Mouse (Mus musculus): Measurements from ENCODE around the gene Parva.

The Parva gene

DNA sequence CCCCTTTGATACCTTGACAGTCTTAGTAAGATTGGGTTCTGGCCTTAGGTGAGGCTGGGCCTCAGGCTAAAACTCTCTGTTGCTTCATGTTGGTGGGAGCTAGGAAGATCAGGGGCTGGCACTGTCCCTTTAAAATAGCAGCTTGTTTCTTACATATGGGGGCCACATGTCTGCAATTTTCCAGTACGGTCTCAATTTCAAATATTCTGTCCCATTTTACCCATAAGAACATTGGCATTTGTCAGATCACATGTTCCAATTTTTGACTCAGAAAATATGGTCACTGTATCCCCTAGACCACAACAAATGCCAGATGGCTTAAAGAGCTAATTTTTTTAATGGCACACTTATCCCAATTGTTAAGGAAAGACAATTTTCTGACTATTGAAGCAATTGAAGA is 85.6 kb downstream of the Parva start:
- no peak for DNase-seq (ENCODE audit: low spot score in 2 of 2)

DNA sequence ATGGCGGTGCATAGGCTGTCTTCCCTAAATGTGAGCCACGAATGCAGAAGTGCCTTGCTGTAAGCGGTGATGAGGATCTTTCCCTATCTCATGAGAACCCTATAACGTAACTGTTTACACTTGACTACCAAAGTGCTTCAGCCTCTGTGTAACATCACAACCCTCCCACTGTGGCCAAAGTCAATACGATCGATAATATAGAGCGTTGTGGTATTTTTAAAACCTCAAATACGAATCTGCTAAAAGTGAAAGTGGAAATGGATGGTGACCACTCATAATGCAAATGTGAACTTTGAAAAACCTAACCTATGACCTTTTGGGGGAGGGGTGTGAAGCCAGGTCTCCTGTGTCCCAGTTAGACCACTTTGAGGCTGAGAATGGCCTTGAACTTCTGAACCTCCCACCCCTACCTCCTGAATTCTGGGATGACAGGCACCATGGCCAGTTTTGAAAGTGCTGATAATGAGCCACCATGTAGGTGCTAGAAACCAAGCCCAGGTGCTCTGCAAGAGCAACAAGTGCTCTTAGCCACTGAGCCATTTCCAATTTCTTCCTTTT is 87.4 kb downstream of the Parva start:
- DNase-seq (ENCODE audit: low spot score in 2 of 2): no peak

DNA sequence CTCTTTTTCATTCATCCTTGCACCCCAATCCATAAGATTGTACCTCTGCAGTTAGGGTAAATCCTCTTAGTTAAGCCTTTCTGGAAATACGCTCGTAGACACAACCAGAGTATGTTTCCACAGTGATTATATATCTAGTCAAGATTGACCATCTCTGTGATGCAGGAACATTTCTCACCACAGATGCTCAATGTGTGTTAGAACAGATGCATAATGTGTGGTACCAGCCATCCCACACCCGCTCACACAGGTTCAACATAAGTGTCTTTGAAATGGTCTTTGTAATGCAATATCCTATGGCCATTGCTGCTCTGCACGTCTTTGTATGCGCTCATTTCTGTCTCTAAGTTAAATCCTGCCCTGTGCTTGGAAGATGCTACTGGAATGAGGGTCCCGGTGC is 98.2 kb downstream of the Parva start:
- no peak for DNase-seq (ENCODE audit: low spot score in 2 of 2)

DNA sequence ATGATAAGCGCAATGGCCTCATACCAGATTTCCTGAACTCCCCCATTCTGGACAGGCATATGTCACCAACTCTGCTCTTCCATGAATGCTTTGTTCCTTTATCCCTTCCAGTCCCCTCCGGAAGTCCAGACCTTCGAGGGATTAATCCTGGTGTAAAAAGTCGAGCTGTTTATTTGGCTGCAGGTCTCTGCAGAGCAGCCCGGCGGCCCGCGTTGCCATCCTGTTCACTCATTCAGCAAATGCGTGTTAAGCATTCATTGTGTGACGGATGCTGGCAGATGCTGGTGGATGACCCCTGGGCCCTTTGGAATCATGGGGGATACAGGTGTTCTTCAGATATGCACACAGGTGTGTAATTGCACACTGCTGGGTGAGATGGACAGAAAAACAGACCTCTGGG is 98.9 kb downstream of the Parva start:
- DNase-seq (ENCODE audit: low spot score in 2 of 2): no peak

DNA sequence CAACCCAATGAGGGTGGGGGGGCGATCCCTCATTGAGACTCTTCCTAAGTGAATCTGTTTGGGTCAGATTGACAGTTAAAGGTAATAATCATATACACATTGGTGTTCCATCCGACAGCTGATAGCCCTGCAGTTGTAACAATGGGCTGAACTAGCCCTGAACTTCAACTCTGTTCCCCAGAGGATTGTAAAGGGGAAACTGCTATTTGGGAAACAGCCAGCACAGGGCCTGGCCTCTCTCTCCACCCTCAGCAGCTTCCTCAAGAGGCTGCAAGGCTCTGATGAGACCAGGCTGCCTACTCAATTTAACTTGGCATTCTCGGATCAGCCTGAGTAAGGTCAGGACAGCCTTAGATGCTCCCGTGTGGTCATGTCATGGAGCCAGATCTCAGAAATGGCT is 99.9 kb downstream of the Parva start:
- no peak for DNase-seq (ENCODE audit: low spot score in 2 of 2)

DNA sequence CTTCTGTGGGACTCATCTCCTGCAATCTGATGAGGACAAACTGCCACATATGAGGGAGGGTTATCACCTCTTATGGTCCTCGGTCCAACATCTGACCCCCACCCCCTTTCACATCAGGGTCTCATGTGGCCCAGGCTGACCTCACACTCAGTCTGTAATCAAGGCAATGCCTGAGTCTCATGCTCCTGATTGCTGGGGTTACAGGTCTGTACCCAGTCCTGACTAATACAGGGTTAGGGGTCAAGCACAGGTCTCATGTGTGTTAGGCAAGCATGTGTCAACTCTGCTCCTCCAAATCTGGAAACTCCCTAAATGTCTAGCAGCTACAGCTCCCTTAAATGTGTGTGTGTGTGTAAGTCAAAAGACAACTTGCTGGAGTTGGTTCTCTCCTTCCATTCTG is 100.8 kb downstream of the Parva start:
- DNase-seq (ENCODE audit: low spot score in 2 of 2): no peak

DNA sequence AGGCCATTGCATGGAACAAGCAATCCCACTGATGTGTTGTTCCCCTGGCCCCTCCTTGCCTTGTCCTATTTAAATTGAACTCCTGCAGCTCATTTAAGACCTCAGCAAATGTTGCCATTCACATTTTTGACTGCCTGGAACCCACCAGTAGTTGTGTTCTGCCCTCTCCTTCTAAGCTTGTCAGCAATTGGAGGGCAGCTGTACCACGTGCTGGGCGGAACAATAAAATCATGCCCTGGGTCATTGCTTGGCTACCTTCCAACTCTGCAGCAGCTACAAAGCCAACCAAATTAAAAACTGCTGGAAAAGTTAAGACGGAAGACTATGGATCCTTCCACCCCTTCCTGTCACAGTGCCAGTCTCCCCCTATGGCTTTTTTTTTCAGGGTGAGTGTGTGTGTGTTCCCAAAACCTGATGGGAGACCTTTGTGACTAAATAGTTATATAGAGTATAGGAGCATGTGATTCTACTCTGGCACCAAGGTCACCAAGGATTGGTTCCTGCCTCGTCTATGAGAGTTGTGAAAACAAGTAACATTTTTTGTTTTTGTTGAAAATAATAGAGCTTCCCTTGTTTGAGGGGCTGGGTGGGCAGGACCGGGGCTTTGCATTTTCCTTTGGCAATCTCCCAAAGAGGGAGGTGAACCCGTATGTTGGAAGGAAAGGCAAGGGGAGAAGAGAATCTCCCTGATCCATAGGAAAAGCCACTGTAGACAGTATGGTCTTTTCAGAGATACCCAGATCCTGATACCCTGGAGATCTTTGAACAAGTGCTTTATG is 101.5 kb downstream of the Parva start:
- no peak for DNase-seq (ENCODE audit: low spot score in 2 of 2)

DNA sequence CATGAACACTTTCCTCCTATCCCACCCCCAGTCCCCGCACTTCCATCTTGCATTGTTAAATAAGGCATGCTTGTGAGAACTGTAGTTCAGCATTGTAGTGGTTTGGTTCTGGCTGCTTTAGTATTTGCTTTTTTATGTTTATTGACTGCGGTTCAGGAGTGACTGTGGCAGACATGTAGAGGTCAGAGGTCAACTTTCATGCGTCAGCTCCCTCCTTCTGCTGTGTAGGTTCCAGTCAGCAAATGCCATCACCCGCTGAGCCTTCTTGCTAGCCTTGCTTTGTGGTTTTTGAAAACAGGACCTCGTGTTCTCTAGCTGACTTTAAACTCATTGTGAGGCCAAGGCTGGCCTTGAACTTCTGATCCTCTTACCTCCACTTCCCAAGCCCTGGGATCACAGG is 103.6 kb downstream of the Parva start:
- no peak for DNase-seq (ENCODE audit: low spot score in 2 of 2)

DNA sequence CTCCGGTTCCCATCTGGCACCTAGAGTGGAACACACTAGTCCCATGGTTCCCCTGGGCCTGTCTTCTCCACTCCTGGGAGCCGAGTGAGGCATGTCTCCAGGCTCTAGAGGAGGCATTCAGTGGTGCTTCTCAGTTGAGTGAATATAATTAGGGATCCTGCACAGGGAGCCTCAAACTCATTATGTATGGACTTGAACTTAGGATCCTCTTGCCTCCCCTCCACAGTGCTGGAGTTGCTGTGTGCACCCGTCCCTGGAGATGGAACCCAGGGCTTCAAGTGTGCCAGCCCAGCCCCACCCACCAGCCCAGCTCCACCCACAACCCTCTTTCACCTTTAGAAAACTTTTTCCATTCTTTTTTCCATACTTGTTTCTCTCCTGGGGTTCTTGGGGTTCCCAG is 106.8 kb downstream of the Parva start:
- no peak for DNase-seq (ENCODE audit: low spot score in 2 of 2)

DNA sequence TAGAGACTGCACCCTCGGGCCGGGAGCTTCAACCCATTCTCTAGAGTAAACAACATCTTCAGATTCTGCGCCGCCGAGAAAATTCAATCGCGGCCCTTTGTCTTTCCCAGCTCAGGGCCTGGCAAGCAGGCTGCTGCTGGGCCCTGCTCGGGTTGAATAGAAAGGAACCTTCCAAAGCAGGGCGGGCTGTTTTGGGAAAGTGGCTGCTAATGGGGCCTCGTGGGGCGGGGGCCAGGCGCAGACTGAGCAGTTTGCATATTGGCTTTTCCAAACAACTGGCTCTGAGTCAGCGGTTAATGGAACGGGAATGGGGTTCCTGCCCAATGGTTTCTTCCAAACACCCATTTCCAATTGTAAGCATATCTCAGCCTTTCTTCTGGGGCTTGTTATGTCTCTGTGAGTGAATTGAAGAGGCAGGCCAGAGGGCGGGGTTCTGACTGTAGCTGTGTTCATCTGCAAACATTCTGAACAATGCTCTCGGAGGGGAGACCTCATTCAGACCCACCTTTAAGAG is 108.2 kb downstream of the Parva start:
- no peak for DNase-seq (ENCODE audit: low spot score in 2 of 2)

DNA sequence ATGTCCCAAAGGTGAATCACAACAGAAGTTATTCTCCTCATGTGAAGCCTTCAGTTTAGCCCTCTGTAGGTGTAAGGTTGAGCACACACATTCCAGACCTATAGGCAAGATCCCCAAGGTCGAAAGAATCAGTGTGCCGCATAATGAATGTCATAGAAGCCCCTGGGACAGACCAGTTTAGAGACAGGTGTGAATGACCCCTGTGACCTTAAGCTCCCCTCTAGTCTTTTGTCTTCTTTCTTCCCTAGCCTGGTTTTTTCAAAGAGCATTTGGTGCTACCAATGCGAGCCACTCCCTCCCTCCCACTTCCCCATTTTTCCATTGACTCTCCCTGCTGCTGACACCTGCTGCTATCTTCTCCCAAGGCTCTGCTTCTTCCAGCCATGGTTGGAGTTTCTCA is 121.8 kb downstream of the Parva start:
- no peak for DNase-seq (ENCODE audit: low spot score in 2 of 2)

DNA sequence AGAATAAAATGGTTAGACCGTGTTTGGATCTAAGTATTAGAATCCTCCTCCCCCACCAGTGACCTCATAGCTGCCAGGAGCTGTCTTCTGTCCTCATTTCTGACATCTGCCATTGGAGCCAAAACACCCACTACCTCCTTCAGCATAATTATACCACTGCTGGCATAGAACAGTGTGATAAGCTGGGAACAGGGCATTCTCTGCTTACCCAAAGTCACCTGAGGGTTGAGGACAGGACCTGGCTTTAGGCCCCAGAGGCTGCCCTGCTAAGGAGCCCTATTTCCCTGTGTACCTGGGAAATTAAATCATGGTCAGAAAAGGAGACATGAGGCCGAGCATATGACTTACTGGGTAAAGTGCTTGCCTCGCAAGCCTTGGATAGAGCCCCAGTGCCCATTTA is 134.2 kb downstream of the Parva start:
- no peak for DNase-seq (ENCODE audit: low spot score in 2 of 2)

DNA sequence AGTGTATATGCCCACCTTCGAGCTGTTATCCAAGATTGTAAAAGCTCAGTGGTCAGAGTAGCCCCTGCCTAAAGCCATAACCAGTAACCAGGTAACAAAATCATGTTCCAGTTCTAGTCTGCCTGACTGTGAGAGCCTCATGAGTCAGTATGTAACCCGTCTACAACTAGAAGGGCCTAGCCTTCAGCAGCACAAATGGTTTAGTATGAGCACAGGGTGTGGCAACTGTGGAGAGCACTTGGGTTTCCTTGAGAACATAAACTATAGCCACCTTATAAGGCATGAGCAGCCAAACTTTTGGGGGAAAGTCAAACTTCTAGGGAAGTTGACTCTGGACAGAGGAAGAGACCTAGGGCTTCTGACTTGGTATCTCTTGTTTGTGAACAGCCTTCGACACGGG is 139.7 kb downstream of the Parva start:
- no peak for DNase-seq (ENCODE audit: low spot score in 2 of 2)

DNA sequence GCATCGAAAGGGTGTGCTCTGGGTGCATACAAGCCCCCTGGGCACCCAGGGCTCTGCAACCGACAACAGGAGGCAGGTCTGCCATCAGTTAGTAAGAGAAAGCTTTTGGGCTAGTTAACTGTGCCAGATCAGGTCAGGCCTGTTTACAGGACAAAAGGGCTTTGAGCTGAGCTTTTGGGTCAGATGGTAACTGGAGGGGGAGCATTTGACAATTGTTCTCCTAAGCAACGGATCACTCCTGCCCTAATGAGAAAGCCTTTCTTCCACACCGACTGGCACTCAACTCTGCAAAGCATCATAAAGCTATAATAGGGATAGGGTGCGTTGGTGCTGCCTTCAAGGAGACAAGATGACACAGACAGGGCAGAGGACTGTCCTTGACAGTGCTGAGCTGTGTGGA is 141.7 kb downstream of the Parva start:
- DNase-seq (ENCODE audit: low spot score in 2 of 2): no peak

DNA sequence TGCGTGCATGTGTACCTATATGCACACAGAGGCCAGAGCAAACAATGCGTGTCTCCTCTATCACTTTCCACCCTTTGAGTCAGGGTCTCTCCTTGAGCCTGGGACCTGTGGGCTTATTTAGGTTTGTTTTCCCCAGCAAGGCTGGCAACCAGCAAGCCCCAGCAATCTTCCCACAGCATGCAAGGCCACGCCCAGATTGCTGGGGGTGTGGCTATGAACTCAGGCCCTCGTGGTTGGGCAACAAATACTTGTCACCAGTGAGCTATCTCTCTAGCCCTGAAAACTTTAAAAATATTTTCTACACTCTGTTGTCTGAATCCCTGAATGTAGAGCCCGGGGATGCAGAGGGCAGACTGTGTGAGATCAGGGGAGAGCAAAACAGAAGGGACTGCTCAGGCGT is 154.3 kb downstream of the Parva start:
- no peak for DNase-seq (ENCODE audit: low spot score in 2 of 2)

DNA sequence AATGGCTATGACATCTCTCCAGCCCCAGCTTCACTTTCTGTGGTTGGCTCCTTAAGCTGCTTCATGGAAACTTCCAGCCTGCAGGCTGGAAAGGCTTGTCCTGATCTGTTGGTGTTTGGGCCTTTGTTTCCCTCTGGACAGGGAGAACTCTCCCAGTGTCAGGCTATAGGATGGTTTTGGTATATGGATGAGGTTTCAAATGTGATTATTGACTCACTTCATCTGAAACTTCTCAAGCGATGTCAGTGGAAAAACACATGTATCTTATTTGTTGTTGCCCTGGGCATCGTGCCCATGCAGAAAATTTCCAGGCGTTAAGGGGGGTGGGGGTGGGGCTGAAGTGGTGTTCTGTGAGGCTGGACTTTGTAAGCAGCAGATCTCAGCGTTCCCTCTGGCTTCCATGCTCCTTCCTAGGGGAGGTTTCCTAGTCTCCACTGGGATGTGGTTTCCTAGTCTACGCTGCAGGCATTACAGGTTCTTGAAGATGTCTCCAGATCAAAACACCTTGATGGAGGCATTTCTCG is 155.6 kb downstream of the Parva start:
- no peak for DNase-seq (ENCODE audit: low spot score in 2 of 2)

DNA sequence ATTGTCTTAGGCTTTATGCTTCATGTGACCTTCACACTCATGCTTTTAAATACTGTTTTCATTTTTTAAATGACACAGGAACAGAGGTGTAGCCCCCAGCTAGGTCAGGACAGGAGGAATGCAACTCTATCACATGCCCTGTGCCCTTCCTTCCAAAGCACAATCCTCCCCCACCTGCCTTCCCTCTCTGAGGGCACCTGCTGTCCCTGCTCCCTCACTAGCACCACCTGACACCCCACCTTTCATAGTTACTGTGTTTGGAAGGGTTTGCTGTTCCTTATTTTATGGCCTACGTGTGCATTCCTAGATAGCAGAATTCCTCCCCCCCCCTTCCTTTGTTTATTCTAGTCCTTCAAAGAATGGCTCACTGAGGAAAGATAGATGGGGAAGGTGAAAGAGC is 160.1 kb downstream of the Parva start:
- no peak for DNase-seq (ENCODE audit: low spot score in 2 of 2)

DNA sequence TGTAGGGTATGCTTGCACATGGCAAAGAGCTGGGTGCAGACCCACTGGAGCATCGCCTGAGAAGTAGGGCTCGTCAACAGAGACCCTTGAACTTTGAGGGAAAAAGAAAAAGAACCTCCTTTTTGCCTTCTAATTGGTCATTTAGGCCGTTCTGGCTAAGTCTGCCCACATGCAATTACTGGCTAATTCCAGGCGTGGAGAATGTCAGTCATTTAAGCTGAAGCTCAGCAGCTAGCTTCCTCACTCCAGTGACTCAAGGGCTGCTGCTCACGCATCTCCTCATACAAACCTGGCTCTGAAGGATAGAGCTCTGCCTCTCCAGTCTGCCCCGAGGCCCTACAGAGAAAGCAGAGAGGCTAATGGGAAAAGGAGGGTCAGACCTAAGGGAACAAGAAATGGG is 162.2 kb downstream of the Parva start:
- no peak for DNase-seq (ENCODE audit: low spot score in 2 of 2)

DNA sequence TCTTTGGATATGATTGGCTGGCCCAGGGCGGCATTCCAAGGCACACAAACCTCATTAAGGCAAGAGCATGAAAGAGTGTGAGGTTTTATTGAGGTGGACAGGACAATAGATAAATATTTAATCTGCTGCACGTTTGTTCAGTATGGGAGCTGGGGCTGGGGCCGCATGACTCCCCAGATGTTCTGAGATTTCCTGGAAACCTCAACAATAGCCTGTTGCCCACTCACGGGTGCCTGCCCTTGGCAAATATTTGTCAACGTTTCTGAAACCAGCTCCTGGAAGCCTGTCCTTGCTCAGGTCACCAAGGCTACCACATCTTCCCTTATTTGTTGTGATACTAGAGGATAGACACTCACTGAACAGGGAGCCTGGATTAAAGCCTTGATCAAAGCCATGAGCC is 166.3 kb downstream of the Parva start:
- no peak for DNase-seq (ENCODE audit: low spot score in 2 of 2)

DNA sequence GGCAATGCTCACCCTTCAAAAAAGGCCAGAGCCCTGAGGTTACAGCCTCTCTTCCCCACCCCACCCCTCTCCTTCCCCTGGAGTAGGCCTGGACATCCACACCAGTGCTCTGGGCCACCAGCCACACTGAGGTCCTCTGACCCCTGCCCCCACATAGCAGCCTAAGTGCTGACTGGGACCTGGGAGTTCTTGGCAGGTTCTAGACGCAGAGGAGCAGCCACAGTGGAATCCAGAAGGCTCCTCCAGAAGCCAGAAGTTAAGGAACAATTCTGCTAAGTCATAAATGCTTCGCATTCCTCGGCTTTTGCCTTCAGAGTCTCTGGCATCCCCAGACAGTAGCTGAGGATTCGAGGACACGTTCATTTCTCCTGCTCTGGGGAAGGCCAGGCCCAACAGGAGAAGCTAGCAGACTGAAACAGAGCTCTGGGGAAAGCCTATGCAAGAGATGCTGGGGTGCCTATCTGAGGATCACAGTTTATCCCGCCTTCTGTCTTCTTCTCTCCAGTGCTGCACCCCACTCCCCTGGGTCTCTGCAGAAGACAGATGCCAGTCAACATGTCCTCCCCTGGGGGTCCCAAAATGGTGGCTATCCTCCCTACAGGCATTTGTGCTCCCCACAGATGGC is 168.0 kb downstream of the Parva start:
- no peak for DNase-seq (ENCODE audit: low spot score in 2 of 2)

DNA sequence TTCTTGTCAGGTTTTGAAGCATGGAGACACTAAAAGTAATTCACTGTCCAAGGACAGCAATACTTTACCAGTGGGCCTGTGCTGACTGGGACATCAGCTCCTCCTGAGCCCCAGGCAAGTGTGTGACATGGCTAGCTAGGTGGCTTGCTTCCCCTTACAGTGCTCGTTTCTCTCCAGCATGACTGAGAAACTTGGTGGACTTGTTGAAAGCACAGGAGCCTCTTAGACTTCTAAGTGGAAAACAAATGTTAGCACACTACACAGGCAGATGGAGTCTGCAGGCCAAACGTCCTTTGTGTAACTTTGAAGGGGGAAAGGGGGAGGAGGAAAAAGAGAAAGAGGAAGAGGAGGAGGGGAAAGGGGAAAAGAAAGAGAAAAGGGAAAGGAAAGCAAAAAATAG is 172.3 kb downstream of the Parva start:
- DNase-seq (ENCODE audit: low spot score in 2 of 2): no peak

DNA sequence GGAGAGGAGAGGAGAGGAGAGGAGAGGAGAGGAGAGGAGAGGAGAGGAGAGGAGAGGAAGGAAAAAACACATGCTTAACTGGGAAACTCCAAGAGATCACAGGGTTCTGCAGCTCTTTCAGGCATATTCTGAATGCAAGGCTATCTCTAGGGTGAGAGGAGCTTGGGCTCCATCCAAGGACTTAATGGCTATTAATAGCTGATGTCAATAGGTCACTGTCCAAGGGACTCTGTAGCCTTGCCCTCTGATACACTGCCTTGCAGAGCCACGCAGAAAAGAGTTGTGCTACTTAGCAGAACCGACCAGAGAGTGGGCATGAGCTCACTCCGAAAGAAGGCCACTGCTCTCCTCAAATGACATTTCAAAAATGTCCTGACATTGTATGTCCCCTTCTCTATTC is 172.9 kb downstream of the Parva start:
- no peak for DNase-seq (ENCODE audit: low spot score in 2 of 2)

DNA sequence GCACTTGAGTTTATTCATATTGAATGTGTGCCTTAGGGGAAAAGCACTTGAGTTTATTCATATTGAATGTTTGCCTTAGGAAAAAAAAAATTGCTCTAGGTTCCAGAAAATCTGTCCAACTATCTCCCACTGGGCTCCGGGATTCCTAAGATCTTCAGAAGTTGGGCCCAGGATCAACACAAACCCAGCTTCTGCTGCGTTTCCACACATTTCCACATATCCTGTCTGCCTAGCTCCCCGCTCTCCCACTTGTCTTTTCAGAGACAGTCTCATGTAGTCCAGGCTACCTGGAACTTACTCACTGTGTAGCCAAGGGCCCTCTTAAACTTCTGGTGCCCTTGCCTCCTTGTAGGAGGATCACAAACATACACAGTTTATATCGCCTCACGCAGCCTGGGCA is 175.7 kb downstream of the Parva start:
- no peak for DNase-seq (ENCODE audit: low spot score in 2 of 2)

All from spleen, postnatal 14 days (tissue).